Mouse (Mus musculus): ENCODE measurements around the gene St8sia4. TPM values are rescaled to one million over a fixed set of nuclear protein-coding genes. Genes with fewer than 3 reads are reported as not detected.

Gene St8sia4
- polyA plus RNA-seq, 1 experiment from 2014 or later: 1.5 TPM

DNA sequence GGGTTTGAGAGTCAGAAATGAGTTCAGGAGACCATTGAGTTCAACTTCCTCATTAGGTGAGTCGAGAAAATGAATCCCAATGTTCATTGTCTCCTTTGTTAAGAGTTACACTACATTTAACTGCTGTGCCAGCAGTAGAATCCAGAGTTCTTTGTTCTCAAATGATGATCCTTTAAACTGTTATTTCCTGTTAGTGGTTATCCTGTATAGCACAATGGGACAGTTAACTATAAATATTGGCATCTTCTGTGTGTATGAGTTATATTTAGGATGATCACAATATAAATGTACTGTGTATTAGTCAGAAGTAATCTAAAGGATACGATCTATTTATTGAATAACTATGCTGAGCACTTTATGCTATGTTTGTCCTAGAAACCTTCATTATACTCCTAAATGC lies 23.1 kb downstream of the St8sia4 start:
- ATAC-seq: no peak
- 62% methylated on average over 2 of the region's 2 CpGs for WGBS
- Histone ChIP-seq H3K4me1 (replicated peaks; ENCODE audit: control insufficient read depth, insufficient read depth, low read length) (no peaks in the 10 kb centered on the region), H3K4me2 (replicated peaks; ENCODE audit: low read depth) (no peak overlapping the region), H3K9ac (ENCODE audit: low read depth, low read length) (no peak overlapping the region), H3K27me3 (replicated peaks; ENCODE audit: control insufficient read depth, insufficient read depth, low read length) (no peaks in the 10 kb centered on the region), H3K9me3 (ENCODE audit: control insufficient read depth) (no peaks in the 10 kb centered on the region), H3K4me3 (ENCODE audit: low read depth, low read length) (no peak overlapping the region), H3K27ac (ENCODE audit: low read depth, low read length) (no peak overlapping the region), H3K36me3 (ENCODE audit: control insufficient read depth, insufficient read depth) (no peaks in the 10 kb centered on the region)
- TF ChIP-seq CTCF (IDR thresholded peaks at IDR 0.05; ENCODE audit: low read depth): no peak

DNA sequence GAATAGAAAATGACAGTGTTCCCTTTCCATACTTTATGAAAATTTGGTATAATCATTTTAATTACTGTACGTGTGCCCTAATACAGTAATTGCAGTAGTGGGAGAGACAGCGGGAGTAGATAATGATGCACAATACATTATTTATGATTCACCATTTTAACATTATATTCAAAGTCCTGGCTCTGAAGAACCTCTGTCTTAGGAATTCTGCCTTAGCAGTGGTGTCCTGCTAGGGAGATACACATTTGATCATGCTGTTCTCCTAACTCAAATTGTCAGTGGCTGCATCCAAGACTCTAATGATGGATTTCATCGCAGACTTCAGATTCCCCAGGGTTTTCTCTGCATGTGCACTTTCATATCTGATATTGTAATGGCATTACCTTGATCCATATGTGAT lies 28.4 kb downstream of the St8sia4 start:
- no peak for ATAC-seq

DNA sequence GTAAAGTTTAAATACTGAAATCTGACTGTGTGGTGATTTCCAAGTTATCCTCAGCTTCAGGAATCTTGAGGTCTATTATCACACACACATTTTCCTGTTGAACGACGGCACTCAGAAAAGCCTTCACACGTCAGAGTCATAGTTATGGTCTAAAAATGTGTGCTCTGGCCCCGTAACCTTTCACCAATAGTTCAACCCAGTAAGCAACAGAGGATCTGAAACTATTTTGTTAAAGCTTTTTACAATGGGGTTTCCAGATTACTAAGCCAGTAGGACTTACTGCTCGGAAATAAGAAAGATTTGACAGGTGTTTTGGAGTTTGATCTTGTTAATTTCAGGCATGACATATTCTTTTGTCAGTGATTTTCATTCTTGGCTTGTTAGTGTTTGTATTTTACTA lies 43.0 kb downstream of the St8sia4 start:
- no peak for ATAC-seq
- 80% methylated on average over 5 of the region's 5 CpGs for WGBS

More for the DNA sequence above, 28.4 kb downstream of the St8sia4 start:
- H3K4me1 ChIP-seq (replicated peaks; ENCODE audit: control insufficient read depth, insufficient read depth, low read length): no peaks in the 10 kb centered on the region
- H3K27me3 ChIP-seq (replicated peaks; ENCODE audit: control insufficient read depth, insufficient read depth, low read length): no peaks in the 10 kb centered on the region
- H3K9me3 ChIP-seq (ENCODE audit: control insufficient read depth): no peaks in the 10 kb centered on the region
- WGBS: 94% methylated on average over 3 of the region's 3 CpGs
- no peak overlapping the region for H3K9ac ChIP-seq (ENCODE audit: low read depth, low read length)
- H3K27ac ChIP-seq (ENCODE audit: low read depth, low read length): no peak overlapping the region
- no peak for TF ChIP-seq CTCF (IDR thresholded peaks at IDR 0.05; ENCODE audit: low read depth)
- no peak overlapping the region for H3K4me3 ChIP-seq (ENCODE audit: low read depth, low read length)
- no peak overlapping the region for H3K4me2 ChIP-seq (replicated peaks; ENCODE audit: low read depth)
- H3K36me3 ChIP-seq (ENCODE audit: control insufficient read depth, insufficient read depth): no peaks in the 10 kb centered on the region

DNA sequence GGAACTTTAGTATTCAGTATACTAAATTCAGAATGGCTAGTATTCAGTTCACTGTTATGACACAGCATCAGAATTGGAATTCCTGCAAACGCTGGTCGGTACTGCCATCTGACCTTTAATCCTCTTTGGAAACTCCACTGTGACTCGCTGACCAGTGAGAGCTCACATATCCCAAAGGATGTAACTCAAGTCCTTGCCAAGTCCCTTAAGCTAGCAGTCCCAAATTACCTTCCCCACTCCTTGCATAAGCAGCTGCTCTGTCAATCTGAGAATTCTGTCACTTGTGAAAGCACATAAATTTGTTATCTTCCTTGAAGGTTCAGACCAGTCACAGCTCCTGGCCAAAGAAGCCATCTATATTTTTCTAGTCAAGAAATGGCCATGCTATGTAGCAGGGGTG lies 48.7 kb downstream of the St8sia4 start:
- Histone ChIP-seq H3K36me3 (ENCODE audit: control insufficient read depth, insufficient read depth) (no peaks in the 10 kb centered on the region), H3K9ac (ENCODE audit: low read depth, low read length) (no peak overlapping the region), H3K4me3 (ENCODE audit: low read depth, low read length) (no peak overlapping the region), H3K9me3 (ENCODE audit: control insufficient read depth) (no peaks in the 10 kb centered on the region), H3K27me3 (replicated peaks; ENCODE audit: control insufficient read depth, insufficient read depth, low read length) (no peaks in the 10 kb centered on the region), H3K4me1 (replicated peaks; ENCODE audit: control insufficient read depth, insufficient read depth, low read length) (no peaks in the 10 kb centered on the region), H3K27ac (ENCODE audit: low read depth, low read length) (no peak overlapping the region), H3K4me2 (replicated peaks; ENCODE audit: low read depth) (no peak overlapping the region)
- ATAC-seq: no peak
- no peak for TF ChIP-seq CTCF (IDR thresholded peaks at IDR 0.05; ENCODE audit: low read depth)
- 53% methylated on average over 3 of the region's 3 CpGs for WGBS

More for the DNA sequence above, 43.0 kb downstream of the St8sia4 start:
- Histone ChIP-seq H3K27me3 (replicated peaks; ENCODE audit: control insufficient read depth, insufficient read depth, low read length) (no peaks in the 10 kb centered on the region), H3K4me3 (ENCODE audit: low read depth, low read length) (no peak overlapping the region), H3K4me2 (replicated peaks; ENCODE audit: low read depth) (no peak overlapping the region), H3K4me1 (replicated peaks; ENCODE audit: control insufficient read depth, insufficient read depth, low read length) (no peaks in the 10 kb centered on the region), H3K27ac (ENCODE audit: low read depth, low read length) (no peak overlapping the region), H3K36me3 (ENCODE audit: control insufficient read depth, insufficient read depth) (no peaks in the 10 kb centered on the region), H3K9me3 (ENCODE audit: control insufficient read depth) (no peaks in the 10 kb centered on the region), H3K9ac (ENCODE audit: low read depth, low read length) (no peak overlapping the region)
- no peak for TF ChIP-seq CTCF (IDR thresholded peaks at IDR 0.05; ENCODE audit: low read depth)

DNA sequence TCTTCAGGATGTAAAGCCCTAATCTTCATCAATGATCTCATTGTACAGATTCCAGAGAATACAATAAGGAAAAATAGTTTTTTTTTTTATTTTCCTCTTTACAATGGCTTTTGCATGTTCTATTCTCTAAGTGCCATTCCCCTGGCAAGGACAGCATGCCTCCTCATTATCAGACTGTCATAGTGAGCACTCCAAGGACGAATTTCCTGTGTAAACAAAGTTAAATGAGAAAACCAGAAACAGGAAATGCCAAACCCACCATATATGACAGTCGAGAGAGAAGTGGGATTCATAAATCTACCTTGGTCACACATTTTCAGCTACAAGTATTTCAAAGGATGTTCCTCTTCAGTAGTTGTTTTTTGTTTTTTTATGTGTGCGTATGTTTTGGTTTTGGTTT lies 49.2 kb downstream of the St8sia4 start:
- Histone ChIP-seq H3K36me3 (ENCODE audit: control insufficient read depth, insufficient read depth) (no peaks in the 10 kb centered on the region), H3K27ac (ENCODE audit: low read depth, low read length) (no peak overlapping the region), H3K4me3 (ENCODE audit: low read depth, low read length) (no peak overlapping the region), H3K9ac (ENCODE audit: low read depth, low read length) (no peak overlapping the region), H3K4me2 (replicated peaks; ENCODE audit: low read depth) (no peak overlapping the region), H3K9me3 (ENCODE audit: control insufficient read depth) (no peaks in the 10 kb centered on the region), H3K27me3 (replicated peaks; ENCODE audit: control insufficient read depth, insufficient read depth, low read length) (no peaks in the 10 kb centered on the region), H3K4me1 (replicated peaks; ENCODE audit: control insufficient read depth, insufficient read depth, low read length) (no peaks in the 10 kb centered on the region)
- no peak for TF ChIP-seq CTCF (IDR thresholded peaks at IDR 0.05; ENCODE audit: low read depth)
- 54% methylated on average over 3 of the region's 3 CpGs for WGBS
- ATAC-seq: no peak

DNA sequence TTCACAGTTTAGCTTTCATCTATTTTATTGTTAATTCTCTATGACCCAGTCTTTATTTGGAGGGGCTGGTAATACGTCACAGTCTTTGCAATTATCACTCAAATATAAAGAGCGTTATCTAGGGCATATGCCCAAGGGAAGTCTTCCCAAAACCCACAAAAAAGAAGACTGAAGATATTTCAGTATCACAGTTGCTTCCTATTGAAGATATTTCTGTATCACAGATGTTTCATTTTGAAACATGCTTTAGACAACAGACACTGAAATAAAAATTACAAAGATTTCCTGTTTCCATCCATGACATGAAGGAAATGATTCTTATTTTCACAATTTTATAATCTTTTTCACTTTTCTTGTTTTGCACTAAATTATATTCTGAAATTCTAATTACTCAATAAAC lies 57.4 kb downstream of the St8sia4 start:
- Histone ChIP-seq H3K9ac (ENCODE audit: low read depth, low read length) (no peak overlapping the region), H3K27ac (ENCODE audit: low read depth, low read length) (no peak overlapping the region), H3K4me1 (replicated peaks; ENCODE audit: control insufficient read depth, insufficient read depth, low read length) (no peaks in the 10 kb centered on the region), H3K4me3 (ENCODE audit: low read depth, low read length) (no peak overlapping the region), H3K36me3 (ENCODE audit: control insufficient read depth, insufficient read depth) (no peaks in the 10 kb centered on the region), H3K9me3 (ENCODE audit: control insufficient read depth) (no peaks in the 10 kb centered on the region), H3K4me2 (replicated peaks; ENCODE audit: low read depth) (no peak overlapping the region), H3K27me3 (replicated peaks; ENCODE audit: control insufficient read depth, insufficient read depth, low read length) (no peaks in the 10 kb centered on the region)
- ATAC-seq: no peak
- no peak for TF ChIP-seq CTCF (IDR thresholded peaks at IDR 0.05; ENCODE audit: low read depth)
- WGBS: 85% methylated on average over 2 of the region's 2 CpGs

DNA sequence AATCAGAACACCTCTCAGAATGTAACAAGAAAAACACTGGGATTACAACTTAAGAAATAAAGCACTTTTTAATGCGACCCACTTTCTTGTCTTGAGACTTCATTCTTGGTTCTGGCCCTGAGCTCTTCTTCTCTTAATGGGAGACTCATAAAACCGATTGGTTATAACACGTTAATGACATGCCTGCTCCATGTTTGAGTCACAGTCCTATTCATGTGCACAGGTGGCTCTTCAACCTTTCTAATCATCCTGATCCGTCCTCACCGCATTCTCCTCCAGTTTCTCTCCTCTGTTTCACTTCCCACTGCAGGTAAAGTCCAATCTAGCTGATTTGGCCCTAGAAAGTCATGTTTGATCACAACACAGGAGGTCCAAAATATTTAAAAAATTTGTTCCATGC lies 58.3 kb downstream of the St8sia4 start:
- TF ChIP-seq CTCF (IDR thresholded peaks at IDR 0.05; ENCODE audit: low read depth): no peak
- Histone ChIP-seq H3K36me3 (ENCODE audit: control insufficient read depth, insufficient read depth) (no peaks in the 10 kb centered on the region), H3K4me3 (ENCODE audit: low read depth, low read length) (no peak overlapping the region), H3K4me2 (replicated peaks; ENCODE audit: low read depth) (no peak overlapping the region), H3K4me1 (replicated peaks; ENCODE audit: control insufficient read depth, insufficient read depth, low read length) (no peaks in the 10 kb centered on the region), H3K9me3 (ENCODE audit: control insufficient read depth) (no peaks in the 10 kb centered on the region), H3K9ac (ENCODE audit: low read depth, low read length) (no peak overlapping the region), H3K27ac (ENCODE audit: low read depth, low read length) (no peak overlapping the region), H3K27me3 (replicated peaks; ENCODE audit: control insufficient read depth, insufficient read depth, low read length) (no peaks in the 10 kb centered on the region)
- no peak for ATAC-seq
- 86% methylated on average over 5 of the region's 5 CpGs for WGBS

Data from intestine, postnatal 0 days (tissue).